Mouse (Mus musculus) megakaryocyte-erythroid progenitor cell, adult 5 weeks (primary cell): ENCODE results near the gene Casq1. TPM values are rescaled to one million over a fixed set of nuclear protein-coding genes. Genes with fewer than 3 reads are reported as not detected.

Source experiments
- polyA plus RNA-seq: library from polyadenylated mRNA; stranded (reverse); fragments of >175 nt; gene quantifications from 2 replicates; pipeline ENCODE4 v1.2.3, GENCODE M21; 2012

Gene Casq1
- not detected in 2 replicates for polyA plus RNA-seq

DNA sequence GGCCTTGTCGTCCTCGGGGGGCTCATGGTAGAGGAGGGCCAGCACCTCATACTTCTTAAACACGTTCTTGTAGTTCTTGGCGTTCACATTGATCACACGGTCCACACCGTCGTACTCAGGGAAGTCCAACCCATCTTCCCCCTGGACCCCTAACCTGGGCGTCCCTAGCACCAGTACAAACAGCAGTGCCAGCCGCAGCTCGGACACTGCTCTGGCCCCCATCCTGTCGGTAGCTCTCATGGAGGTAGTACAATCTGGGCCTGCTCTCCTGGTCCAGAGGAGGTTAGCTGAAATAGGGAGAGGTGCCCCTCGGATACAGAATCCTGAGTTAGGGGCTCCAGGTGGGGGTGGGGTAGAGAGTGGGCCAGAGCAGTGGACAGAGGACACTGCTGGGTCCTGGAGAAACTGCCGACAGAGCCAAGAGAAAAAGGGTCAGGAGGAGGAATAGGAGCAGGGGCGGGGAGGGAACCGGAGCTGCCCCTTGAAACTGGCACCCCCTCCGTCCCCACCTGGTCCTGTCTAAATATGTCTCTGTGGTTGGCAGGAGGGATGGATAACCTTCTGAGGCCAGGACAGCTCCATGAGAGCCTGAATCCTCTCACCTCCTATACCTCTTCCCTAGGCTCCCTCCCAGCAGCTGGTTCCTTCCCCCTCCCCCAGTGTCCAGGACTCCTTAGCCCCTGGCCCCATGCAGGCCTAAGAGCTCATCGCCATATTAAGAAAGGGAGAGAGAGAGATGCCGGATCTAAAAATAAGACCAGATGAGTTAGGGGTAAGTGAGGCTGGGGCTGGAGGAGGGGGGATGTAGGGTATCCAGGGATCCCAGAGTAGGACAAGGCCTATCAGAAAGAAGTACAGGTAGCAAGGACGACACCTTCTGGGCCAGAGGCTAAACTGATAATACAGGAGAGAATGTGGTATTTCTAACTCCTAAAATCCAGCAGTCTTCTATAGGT lies at the start of gene Casq1:
Gene Casq1, minus strand, starts transcription at position 418 of the 956 bp plus-strand sequence.

GRCm38 (mm10) chr1:172261477-172262078 lies 41.9 kb upstream of the Casq1 start, which contains the start of gene Igsf8:
TSS of gene Igsf8 (plus strand) at chr1:172261641.

DNA sequence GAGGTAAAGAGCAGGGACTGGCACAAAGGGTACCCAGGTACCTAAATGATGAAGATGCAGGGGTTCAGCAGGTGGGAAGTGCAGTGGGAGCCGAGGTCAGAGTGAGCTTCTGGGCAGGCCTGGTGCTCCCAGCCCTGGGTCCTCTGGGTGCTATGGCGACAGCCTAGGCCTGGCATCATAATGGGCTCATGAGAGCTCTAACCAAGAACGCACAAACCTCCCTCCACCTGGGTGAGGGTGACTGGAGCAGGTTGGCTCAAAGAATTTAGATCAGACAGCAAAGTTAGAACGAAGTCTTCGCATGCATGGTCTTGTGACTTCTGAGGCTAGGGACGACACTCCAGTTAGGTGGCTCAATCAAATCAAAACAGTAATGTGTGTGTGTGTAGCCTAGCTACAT lies 38.6 kb upstream of the Casq1 start, which contains the start of gene Atp1a4:
Gene Atp1a4, minus strand, starts transcription at position 101 of the 400 bp plus-strand sequence.

DNA sequence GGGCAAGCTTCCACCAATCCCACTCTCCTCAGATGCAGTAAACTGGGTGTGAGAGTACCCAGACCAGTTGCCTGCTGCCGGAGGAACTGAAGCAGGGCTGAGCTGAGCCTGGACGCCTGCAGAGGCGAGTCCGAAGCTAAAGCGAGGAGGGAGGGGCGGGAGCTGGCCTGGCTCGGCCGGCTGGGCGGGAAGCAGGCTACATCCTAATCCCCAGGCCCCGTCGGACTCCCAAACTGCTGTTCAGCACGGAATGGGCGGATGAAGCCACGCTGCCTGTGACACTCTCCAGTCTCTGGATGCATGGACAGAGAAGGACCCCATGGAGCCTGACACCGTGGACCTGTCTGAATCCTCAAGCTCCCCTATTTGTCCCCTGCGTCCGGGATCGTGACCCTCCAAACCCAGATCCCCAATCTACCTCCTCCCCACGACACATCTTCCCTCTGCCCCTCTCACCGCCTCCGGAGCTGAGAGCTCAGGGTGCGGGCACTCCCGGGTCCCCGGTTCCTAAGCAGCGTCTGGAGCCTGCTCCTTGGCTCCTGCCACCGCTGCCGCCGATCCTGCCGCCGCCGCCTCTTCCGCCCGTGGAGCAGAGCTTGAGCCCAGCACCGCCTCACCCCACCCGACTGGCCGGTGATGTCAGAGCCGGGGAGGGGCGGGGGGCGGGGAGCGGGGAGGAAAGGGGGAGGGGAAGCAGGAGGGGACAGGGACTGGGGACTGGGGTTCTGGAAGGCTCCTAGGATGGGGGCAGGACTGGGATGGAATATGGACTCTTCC lies 13.3 kb downstream of the Casq1 start, which contains the start of gene Pea15a:
Gene Pea15a, minus strand, starts transcription at position 664 of the 777 bp plus-strand sequence.

Other genes starting within 250 kb of the Casq1 start
- gene Vangl2, start 191.4 kb downstream of the Casq1 start, polyA plus RNA-seq = 8.1 and 9.9 TPM in 2 replicates
- 0.06 TPM in 1 of 2 replicates, not detected in the other for gene Nhlh1, start 162.3 kb downstream of the Casq1 start, polyA plus RNA-seq
- 55.2 and 58.3 TPM in 2 replicates for gene Copa, start 137.3 kb downstream of the Casq1 start, polyA plus RNA-seq
- gene Ncstn, start 137.1 kb downstream of the Casq1 start, polyA plus RNA-seq = 17.6 and 21.1 TPM in 2 replicates
- 15.1 and 15.2 TPM in 2 replicates for gene Pex19, start 93.1 kb downstream of the Casq1 start, polyA plus RNA-seq
- gene Dcaf8, start 71.8 kb downstream of the Casq1 start, polyA plus RNA-seq = 60.9 and 69.9 TPM in 2 replicates
- gene Pea15a, start 13.1 kb downstream of the Casq1 start, polyA plus RNA-seq = 2.8 and 4.4 TPM in 2 replicates
- not detected in 2 replicates for gene Atp1a4, start 38.5 kb upstream of the Casq1 start, polyA plus RNA-seq
- gene Igsf8, start 41.8 kb upstream of the Casq1 start, polyA plus RNA-seq = 88.2 and 88.9 TPM in 2 replicates
- gene Atp1a2, start 78.2 kb upstream of the Casq1 start, polyA plus RNA-seq = not detected in 2 replicates
- gene Kcnj9, start 109.5 kb upstream of the Casq1 start, polyA plus RNA-seq = 0.06 TPM in 1 of 2 replicates, not detected in the other
- gene Kcnj10, start 121.3 kb upstream of the Casq1 start, polyA plus RNA-seq = 0.06 and 0.09 TPM in 2 replicates
- 9.1 and 9.6 TPM in 2 replicates for gene Pigm, start 156.7 kb upstream of the Casq1 start, polyA plus RNA-seq